Mouse (Mus musculus): ENCODE data around the gene Tubb5. TPM values are rescaled to one million over a fixed set of nuclear protein-coding genes. Genes with fewer than 3 reads are reported as not detected.
"Not testable (repeated sequence)": the region's sequence is repeated elsewhere in the genome, so short reads cannot be mapped to it uniquely, and the experiment has no call there.

The Tubb5 gene
- polyA plus RNA-seq, 1 experiment from 2014 or later = 1,626 TPM

DNA sequence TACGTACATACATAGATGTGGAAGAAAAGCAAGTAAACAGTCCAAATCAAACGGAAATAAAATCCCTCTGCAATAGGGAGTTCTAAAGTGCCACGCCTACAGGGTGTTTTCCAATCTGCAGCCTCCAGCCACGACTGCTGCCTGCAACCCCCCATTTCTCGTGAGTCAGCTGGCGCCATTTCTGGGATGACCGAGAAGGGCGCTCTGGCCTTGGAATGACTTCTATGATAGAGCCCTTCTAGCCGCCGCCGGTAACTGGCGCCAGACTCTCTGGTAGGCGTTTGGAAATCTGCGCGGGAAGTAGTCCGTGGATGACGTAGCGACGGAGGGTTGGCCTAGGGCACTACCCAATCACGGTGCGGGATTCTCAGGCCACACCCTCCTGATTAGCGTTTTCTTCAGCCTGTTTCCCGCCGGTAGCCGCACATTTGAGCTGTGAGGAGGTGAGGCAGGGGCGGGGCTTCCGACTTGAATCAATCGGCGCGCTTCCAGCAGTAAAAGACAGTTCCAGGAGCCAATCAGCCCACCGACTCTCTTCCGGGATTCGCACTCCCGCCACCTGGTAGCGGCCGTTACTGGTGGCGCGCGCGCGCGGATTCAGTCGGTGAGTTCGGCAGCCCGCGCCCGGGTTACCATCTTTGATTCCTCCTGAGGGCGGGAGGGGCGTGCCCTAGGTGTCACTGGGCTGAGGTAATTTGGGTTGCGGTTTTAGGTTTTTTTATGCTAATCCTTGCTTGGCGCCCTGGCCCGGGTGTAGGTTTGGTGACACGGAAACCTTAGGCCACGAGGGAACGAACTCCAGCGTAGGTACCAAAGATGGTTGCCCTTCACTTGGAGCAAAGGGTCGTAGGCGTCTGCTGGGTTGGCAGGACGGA is 3.2 kb upstream of the Tubb5 start, which contains the start of gene Mdc1:
Gene Mdc1, plus strand, starts transcription at position 440 of the 875 bp plus-strand sequence.
- H3K9ac ChIP-seq (replicated peaks; ENCODE audit: low read depth, low read length) = peak within 1 kb of the TSS; percentile 58
- WGBS = under 1% methylated on average over 59 of the region's 59 CpGs
- peak within 1 kb of the TSS; percentile 61 for H3K4me2 ChIP-seq (ENCODE audit: low read depth, low read length)
- peaks cover 6% of the 10 kb centered on the region; the same call in 1 of the 2 replicates for H3K36me3 ChIP-seq (ENCODE audit: control insufficient read depth, insufficient read depth, low read length)
- peaks cover 10% of the 10 kb centered on the region; the same call in 1 of the 2 replicates for H3K4me1 ChIP-seq (ENCODE audit: control insufficient read depth, insufficient read depth, low read length)
- peak within 1 kb of the TSS; percentile 64 for H3K27ac ChIP-seq (ENCODE audit: low read depth, low read length)
- peak; percentile 91 for ATAC-seq (ENCODE audit: low read depth)
- H3K4me3 ChIP-seq (ENCODE audit: low read depth, low read length) = peak within 1 kb of the TSS; percentile 57
- H3K27me3 ChIP-seq (ENCODE audit: control insufficient read depth, insufficient read depth, low read length) = no peaks in the 10 kb centered on the region
- H3K9me3 ChIP-seq (ENCODE audit: control insufficient read depth, low read length) = no peaks in the 10 kb centered on the region

GRCm38 (mm10) chr17:35840561-35840960 is 2.5 kb upstream of the Tubb5 start:
- Histone ChIP-seq H3K4me1 (ENCODE audit: control insufficient read depth, insufficient read depth, low read length) (peaks cover 16% of the 10 kb centered on the region), H3K4me2 (ENCODE audit: low read depth, low read length) (peak overlapping the region; percentile 38; the same call in 1 of the 2 replicates), H3K9ac (replicated peaks; ENCODE audit: low read depth, low read length) (no peak overlapping the region), H3K27ac (ENCODE audit: low read depth, low read length) (peak overlapping the region; percentile 30; the same call in 1 of the 2 replicates), H3K4me3 (ENCODE audit: low read depth, low read length) (peak overlapping the region; percentile 28), H3K27me3 (ENCODE audit: control insufficient read depth, insufficient read depth, low read length) (no peaks in the 10 kb centered on the region), H3K36me3 (ENCODE audit: control insufficient read depth, insufficient read depth, low read length) (peaks cover 10% of the 10 kb centered on the region), H3K9me3 (ENCODE audit: control insufficient read depth, low read length) (no peaks in the 10 kb centered on the region)
- 57% methylated on average over 14 of the region's 14 CpGs for WGBS
- ATAC-seq (ENCODE audit: low read depth) = no peak

- H3K36me3 ChIP-seq (ENCODE audit: control insufficient read depth, insufficient read depth, low read length) = peaks cover 26% of the 10 kb centered on the region
- H3K9ac ChIP-seq (replicated peaks; ENCODE audit: low read depth, low read length) = peak overlapping the region; percentile 33; the same call in 1 of the 2 replicates
- H3K4me3 ChIP-seq (ENCODE audit: low read depth, low read length) = peak overlapping the region; percentile 93
- not testable (repeated sequence) for H3K9me3 ChIP-seq (ENCODE audit: control insufficient read depth, low read length); ATAC-seq (ENCODE audit: low read depth); H3K27me3 ChIP-seq (ENCODE audit: control insufficient read depth, insufficient read depth, low read length)
- H3K4me2 ChIP-seq (ENCODE audit: low read depth, low read length) = peak overlapping the region; percentile 61
- 53% methylated on average over 3 of the region's 3 CpGs for WGBS
- peak overlapping the region; percentile 81 for H3K27ac ChIP-seq (ENCODE audit: low read depth, low read length)
- peaks cover 31% of the 10 kb centered on the region for H3K4me1 ChIP-seq (ENCODE audit: control insufficient read depth, insufficient read depth, low read length)
Observed at GRCm38 (mm10) chr17:35839002-35839401, 896 bp upstream of the Tubb5 start.

- Histone ChIP-seq H3K27me3 (ENCODE audit: control insufficient read depth, insufficient read depth, low read length) (no peaks in the 10 kb centered on the region), H3K36me3 (ENCODE audit: control insufficient read depth, insufficient read depth, low read length) (peaks cover 30% of the 10 kb centered on the region), H3K4me2 (ENCODE audit: low read depth, low read length) (peak overlapping the region; percentile 61), H3K27ac (ENCODE audit: low read depth, low read length) (peak overlapping the region; percentile 81), H3K4me1 (ENCODE audit: control insufficient read depth, insufficient read depth, low read length) (peaks cover 36% of the 10 kb centered on the region), H3K9ac (replicated peaks; ENCODE audit: low read depth, low read length) (peak overlapping the region; percentile 33), H3K4me3 (ENCODE audit: low read depth, low read length) (peak overlapping the region; percentile 93), H3K9me3 (ENCODE audit: control insufficient read depth, low read length) (no peaks in the 10 kb centered on the region)
- ATAC-seq (ENCODE audit: low read depth) = no peak
- 4% methylated on average over 5 of the region's 5 CpGs for WGBS
Observed at GRCm38 (mm10) chr17:35838570-35838969, 464 bp upstream of the Tubb5 start.

- peak overlapping the region; percentile 98 for H3K9ac ChIP-seq (replicated peaks; ENCODE audit: low read depth, low read length)
- peaks cover 36% of the 10 kb centered on the region for H3K36me3 ChIP-seq (ENCODE audit: control insufficient read depth, insufficient read depth, low read length)
- H3K27me3 ChIP-seq (ENCODE audit: control insufficient read depth, insufficient read depth, low read length) = no peaks in the 10 kb centered on the region
- H3K4me2 ChIP-seq (ENCODE audit: low read depth, low read length) = peak overlapping the region; percentile 69
- H3K4me1 ChIP-seq (ENCODE audit: control insufficient read depth, insufficient read depth, low read length) = peaks cover 37% of the 10 kb centered on the region
- peak overlapping the region; percentile 93 for H3K4me3 ChIP-seq (ENCODE audit: low read depth, low read length)
- 0% methylated on average over 18 of the region's 18 CpGs for WGBS
- no peaks in the 10 kb centered on the region for H3K9me3 ChIP-seq (ENCODE audit: control insufficient read depth, low read length)
- ATAC-seq (ENCODE audit: low read depth) = no peak; the same call in 1 of the 2 replicates
- H3K27ac ChIP-seq (ENCODE audit: low read depth, low read length) = peak overlapping the region; percentile 97
Observed at GRCm38 (mm10) chr17:35837487-35837886, 619 bp downstream of the Tubb5 start.

GRCm38 (mm10) chr17:35836991-35837422 is 1.1 kb downstream of the Tubb5 start:
- H3K27me3 ChIP-seq (ENCODE audit: control insufficient read depth, insufficient read depth, low read length) = no peaks in the 10 kb centered on the region
- peak; percentile 18 for ATAC-seq (ENCODE audit: low read depth)
- H3K4me2 ChIP-seq (ENCODE audit: low read depth, low read length) = peak overlapping the region; percentile 69
- H3K4me1 ChIP-seq (ENCODE audit: control insufficient read depth, insufficient read depth, low read length) = peaks cover 34% of the 10 kb centered on the region
- H3K9ac ChIP-seq (replicated peaks; ENCODE audit: low read depth, low read length) = peak overlapping the region; percentile 98
- WGBS = 0% methylated on average over 21 of the region's 25 CpGs
- H3K36me3 ChIP-seq (ENCODE audit: control insufficient read depth, insufficient read depth, low read length) = peaks cover 36% of the 10 kb centered on the region
- H3K9me3 ChIP-seq (ENCODE audit: control insufficient read depth, low read length) = no peaks in the 10 kb centered on the region
- H3K27ac ChIP-seq (ENCODE audit: low read depth, low read length) = peak overlapping the region; percentile 97
- peak overlapping the region; percentile 93 for H3K4me3 ChIP-seq (ENCODE audit: low read depth, low read length)

DNA sequence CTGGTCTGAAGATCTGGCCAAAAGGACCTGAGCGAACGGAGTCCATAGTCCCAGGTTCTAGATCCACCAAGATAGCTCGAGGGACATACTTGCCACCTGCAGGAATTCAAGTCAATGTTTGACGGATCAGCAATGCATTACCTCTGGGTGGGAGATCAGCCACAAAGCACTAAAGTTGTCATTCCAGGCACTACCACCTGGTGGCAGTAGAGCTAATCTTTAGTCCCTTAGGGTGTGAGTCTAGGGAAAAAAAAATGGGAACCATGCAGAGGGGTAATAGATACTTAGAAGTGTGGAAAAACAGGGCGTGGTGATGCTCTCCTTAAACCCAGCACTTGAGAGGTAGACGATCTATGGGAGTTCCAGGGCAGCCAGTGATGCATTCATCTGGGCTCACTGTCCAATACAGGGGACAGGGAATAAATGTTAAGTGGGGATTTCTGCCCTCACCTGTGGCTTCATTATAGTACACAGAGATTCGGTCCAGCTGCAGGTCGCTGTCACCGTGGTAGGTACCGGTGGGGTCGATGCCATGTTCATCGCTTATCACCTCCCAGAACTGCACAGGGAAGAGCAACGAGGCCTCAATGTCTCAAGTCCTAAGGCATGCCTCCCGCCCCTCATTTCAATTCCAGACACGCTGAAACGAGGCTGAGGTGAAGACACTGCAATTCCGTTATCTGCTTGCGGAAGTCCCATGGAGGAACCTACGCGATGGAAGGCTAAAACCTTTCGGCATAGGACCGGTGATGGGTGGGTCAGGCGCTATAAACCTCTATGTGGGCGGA is 1.7 kb downstream of the Tubb5 start:
- Histone ChIP-seq H3K4me1 (ENCODE audit: control insufficient read depth, insufficient read depth, low read length) (peaks cover 33% of the 10 kb centered on the region), H3K9me3 (ENCODE audit: control insufficient read depth, low read length) (no peaks in the 10 kb centered on the region), H3K4me2 (ENCODE audit: low read depth, low read length) (peak overlapping the region; percentile 69), H3K4me3 (ENCODE audit: low read depth, low read length) (peak overlapping the region; percentile 93), H3K9ac (replicated peaks; ENCODE audit: low read depth, low read length) (peak overlapping the region; percentile 98), H3K27ac (ENCODE audit: low read depth, low read length) (peak overlapping the region; percentile 97), H3K36me3 (ENCODE audit: control insufficient read depth, insufficient read depth, low read length) (peaks cover 36% of the 10 kb centered on the region), H3K27me3 (ENCODE audit: control insufficient read depth, insufficient read depth, low read length) (no peaks in the 10 kb centered on the region)
- ATAC-seq (ENCODE audit: low read depth) = 0 out of 2 replicates have a peak, but pooled peaks have one; percentile 0
- 7% methylated on average over 24 of the region's 24 CpGs for WGBS

- Histone ChIP-seq H3K36me3 (ENCODE audit: control insufficient read depth, insufficient read depth, low read length) (peaks cover 39% of the 10 kb centered on the region), H3K4me1 (ENCODE audit: control insufficient read depth, insufficient read depth, low read length) (peaks cover 33% of the 10 kb centered on the region)
Observed at GRCm38 (mm10) chr17:35835424-35836140, 2.5 kb downstream of the Tubb5 start.

More at GRCm38 (mm10) chr17:35835424-35836140, 2.5 kb downstream of the Tubb5 start:
- WGBS = 78% methylated on average over 26 of the region's 26 CpGs
- Histone ChIP-seq H3K9ac (replicated peaks; ENCODE audit: low read depth, low read length) (peak overlapping the region; percentile 98; the same call in 1 of the 2 replicates), H3K9me3 (ENCODE audit: control insufficient read depth, low read length) (no peaks in the 10 kb centered on the region), H3K27ac (ENCODE audit: low read depth, low read length) (no peak overlapping the region), H3K4me3 (ENCODE audit: low read depth, low read length) (peak overlapping the region; percentile 93), H3K27me3 (ENCODE audit: control insufficient read depth, insufficient read depth, low read length) (no peaks in the 10 kb centered on the region), H3K4me2 (ENCODE audit: low read depth, low read length) (peak overlapping the region; percentile 69)
- no peak for ATAC-seq (ENCODE audit: low read depth)

Data from neural tube, embryonic 14.5 days (tissue).